Mouse (Mus musculus) heart, postnatal 0 days (tissue): ENCODE measurements around the gene Cabp7.

Experiments
- CTCF ChIP-seq: IDR thresholded peaks from 2 replicates; pipeline ENCODE4 v1.5.1; 2016; ENCODE audit warnings: antibody characterized with exemption, control low read depth, low read depth
- EP300 ChIP-seq: IDR thresholded peaks from 2 replicates; pipeline ENCODE4 v1.6.1; 2016; ENCODE audit warnings: antibody characterized with exemption, low read depth

- TF ChIP-seq CTCF (no peak), EP300 (no peak)
These were observed 31.0 kb downstream of the Cabp7 start for GRCm38 (mm10) chr11:4715596-4715995.
